Mouse (Mus musculus): ENCODE measurements around the gene Foxn3.

Foxn3 gene

DNA sequence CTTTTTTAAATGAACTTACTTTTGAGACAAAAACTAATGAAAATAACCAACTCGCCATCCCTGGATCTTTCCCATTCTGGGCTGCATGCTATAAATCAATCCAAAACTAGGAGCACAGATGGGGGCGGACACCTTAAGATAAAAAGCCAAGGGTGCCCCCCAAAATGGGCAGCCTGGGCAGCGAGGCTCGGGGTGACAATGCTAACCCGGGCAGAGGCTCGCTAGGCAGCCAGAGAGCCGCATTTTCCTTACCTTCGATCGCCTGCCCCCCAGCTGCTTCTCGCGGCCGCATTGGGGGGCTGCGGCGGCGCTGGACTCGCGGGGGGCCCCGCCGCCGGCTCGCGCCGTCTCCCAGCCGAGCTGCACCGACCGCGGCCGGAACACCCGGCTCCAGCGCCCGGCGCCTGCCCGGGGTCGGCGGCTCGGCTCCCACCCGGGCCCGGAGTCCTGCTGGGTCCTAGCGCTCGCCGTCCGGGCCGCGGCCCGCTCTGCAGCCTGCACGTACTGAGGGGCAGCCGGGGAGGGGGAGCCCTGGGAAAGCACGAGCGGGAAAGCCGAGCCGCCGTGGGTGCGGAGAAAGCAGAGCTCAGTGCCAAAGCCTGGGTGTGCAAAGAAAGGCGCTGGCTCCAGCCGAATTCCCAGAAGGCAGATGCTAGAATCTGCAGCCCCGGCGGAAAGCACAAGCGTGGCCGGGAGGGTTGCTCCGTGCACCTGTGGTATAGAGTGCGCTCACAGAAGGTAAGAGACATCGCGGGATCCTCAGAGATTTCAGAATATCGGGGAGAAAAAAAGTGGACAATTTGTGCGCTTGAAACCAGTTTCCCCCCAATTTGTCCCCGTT lies at the start of gene Foxn3:
Gene Foxn3, minus strand, starts transcription at position 364 of the 841 bp plus-strand sequence.
- DNase-seq (ENCODE audit: low spot score): peak; percentile 53

DNA sequence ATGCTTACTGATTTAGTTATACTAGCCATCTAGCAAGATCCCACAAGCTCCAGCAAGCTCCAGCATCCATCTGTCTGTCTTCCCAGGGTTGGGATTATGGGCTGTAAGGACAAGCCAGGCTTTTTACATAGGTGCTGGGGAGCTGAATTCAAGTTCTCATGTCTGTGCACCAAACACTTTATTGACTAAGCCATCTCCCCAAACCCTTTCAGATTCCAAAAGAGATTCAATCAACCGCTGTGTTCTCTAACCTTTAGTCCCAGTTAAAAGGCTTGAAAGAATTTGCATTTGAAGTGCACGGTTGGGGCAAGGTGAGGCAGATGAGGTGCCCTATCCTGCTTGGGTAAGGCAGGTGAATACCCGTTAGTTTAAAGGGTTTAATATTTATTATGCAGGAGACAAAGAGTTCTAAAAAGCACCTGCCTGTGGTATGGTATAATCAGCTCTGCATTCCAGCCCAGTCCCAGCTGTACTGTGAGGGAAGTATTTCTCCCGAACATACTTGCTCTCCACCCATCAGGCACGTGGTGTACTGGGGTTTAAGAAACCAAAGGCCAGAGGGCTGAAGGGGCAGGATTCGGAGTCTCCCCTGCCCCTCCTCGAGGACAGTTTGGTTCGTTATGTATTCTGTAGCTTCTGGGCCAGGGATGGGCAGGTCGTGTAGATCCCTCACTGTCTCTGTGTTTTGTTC lies 48.9 kb upstream of the Foxn3 start:
- no peak for DNase-seq (ENCODE audit: low spot score)

DNA sequence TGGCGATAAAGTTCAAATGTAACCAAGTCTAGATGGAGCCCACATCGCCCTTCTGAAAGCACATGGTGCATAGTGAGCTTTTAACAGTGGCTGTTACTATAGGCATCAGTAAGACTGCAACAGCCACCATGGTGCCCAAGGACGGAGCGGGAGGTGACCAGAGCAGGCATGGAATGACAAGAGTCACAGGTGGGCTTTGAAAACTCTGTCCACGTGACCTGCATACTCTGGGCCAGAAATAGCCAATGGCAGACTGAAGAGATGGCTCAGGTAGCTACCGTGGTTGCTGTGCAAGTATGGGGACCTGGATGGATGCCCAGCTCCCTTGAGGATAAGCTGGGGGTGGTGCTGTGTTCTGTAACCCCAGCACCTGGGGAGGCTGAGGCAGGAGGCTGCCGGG lies 47.5 kb upstream of the Foxn3 start:
- DNase-seq (ENCODE audit: low spot score): no peak

DNA sequence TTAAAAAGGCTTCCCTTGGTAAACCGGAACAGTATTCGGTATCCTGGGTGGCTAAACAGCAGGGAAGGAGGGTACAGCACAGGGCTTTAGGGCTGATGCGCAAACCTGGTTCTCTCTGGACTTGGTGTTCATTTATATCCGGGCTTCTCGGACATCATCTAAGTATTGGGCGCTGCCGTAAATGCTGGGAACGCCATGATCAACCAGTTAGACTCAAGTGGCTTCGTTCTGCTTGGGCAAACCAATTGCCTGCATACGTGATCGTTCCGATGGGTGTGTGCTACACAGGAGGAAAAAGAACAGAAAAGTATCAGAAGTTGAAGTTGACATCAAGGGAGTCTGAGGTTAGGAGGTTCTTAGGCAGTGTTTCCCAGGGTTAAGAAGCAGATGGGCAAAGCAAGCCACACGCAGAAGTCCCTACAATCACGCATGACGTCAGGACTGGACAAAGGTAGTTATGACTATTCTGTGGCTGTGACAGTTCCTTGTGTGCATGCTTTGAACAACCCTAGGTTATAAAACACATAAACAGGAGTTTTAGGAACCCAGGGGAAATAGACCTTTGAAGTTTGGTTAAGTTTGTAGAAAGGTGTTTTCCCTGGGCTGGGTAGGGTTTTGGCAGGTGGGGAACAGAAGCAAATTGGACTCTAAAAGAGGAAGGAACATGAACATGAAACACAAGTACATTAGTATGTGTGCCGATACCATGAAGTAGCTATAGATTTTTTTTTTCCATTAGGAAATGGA lies 46.9 kb upstream of the Foxn3 start:
- DNase-seq (ENCODE audit: low spot score): no peak

DNA sequence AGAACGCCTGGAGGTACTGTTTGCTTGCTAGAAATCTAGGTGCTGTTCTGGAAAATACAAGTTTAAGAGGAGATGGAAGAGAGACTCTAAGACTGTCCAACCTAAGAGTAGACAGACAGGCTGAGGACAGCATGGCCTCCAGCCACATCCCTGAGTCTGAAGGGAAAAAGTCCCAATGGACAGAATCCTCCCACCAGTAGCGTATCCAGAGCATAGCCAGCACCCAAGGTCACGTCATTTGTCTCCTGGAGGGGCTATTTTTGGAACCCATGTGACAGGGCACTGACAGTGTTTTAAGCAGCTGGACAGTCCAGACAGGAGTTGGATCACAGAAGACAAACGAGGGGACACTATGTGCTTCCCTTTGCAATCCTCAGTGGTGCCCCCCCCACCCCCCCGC lies 46.3 kb upstream of the Foxn3 start:
- DNase-seq (ENCODE audit: low spot score): no peak

DNA sequence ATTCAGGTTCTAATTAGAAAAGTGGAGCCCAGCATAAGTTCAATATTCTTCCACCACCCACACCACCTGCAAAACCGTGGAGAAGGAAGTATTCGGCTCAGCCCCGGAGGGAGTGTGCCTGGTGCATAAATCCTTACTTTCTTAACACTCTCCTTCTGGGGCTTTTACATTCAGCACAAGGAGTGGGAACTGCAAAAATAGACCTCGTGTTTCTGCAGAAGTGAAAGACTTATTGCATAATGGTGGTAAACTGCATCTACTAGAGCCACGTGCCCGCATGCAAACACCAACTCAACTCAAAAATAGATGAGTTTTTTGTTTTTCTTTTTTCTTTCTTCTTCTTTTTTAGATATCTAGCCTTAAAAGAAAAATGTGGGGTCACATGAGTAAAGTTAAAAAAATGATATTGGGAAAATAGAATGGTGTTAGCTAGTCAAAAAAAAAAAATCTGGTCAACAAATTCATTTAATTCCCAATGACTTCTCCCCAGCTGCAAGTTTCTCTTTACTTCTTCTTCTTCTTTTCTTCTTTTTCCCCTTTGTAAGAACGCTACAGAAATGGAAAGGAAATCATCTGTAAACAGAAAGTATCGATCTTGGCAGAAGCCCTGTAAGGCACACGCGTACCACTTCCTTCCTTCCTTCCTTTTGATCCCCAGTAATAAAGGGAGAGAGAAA lies 45.0 kb upstream of the Foxn3 start:
- no peak for DNase-seq (ENCODE audit: low spot score)

DNA sequence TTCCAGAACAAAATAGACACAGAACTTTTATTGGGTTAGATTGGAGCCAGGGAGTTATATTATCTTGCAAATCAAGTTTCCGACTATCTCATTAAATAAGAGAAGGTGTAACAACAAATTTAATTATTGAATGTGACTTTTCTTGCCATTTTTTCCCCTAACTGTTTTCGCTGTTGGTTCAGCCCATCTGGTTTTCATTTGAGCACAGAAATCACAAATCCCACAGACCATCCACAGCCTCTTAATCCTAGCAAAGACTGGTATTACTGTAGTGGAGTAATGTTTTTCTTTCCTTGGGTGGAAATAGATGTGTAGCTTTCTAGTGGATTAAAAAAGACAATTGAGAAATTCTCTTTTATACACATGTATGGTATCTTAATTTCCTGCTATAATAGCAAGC lies 40.0 kb upstream of the Foxn3 start:
- no peak for DNase-seq (ENCODE audit: low spot score)

DNA sequence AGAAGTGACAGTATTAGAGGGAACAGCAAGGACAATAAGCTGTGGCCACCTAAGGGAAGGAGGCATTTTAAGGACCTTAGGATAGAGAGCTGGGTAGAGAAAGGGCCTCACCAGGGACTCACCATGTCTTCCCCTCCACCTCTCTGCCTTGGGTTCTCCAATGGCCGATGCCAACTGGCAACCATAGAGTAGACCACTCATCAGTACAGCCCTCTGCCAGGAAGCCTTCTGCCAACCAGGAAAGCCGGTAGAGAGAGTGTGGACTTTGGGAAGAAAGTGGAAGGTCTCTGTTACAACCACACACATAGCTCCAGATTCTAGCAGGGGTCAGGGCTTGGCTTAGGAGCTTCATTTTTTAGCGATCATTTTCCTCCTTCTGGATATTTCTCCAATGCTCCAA lies 38.5 kb upstream of the Foxn3 start:
- no peak for DNase-seq (ENCODE audit: low spot score)

DNA sequence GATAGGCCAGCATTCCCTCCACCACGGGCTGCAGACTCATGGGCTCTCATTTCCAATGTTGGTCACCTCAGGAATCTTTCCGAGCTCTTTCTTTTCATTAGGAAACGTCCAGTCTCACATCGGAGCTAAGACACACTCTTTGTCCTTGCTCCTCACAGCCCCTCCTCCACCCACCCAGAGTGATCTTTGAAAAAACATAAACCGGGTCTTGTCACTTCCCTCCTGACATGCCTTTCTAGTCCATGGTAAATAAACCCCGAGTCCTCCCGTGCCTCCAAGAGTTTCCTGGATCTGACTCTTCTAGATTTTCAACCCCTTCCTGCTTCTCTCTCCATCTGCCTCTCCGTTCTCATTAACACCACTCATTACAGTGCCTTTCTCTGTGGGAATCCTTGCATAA lies 38.0 kb upstream of the Foxn3 start:
- DNase-seq (ENCODE audit: low spot score): no peak

DNA sequence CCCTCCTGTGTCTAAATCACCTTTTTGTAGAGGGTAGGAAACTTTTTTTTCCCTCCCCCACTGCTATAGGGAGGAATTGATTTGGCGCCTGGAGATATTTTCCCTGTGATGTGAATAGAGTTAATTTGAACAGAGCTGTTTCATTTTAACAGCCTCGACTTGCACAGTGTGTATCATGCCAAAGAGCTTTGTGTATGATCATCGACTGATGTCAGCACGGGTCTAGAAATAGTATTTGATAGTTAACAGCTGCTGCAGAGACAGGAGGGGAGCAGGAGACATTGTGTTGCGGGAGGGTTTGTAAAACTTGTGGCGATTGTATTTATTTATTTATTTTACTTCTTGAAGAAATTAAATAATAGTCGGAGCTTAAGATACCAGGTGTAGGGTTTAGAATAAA lies 36.2 kb upstream of the Foxn3 start:
- no peak for DNase-seq (ENCODE audit: low spot score)

DNA sequence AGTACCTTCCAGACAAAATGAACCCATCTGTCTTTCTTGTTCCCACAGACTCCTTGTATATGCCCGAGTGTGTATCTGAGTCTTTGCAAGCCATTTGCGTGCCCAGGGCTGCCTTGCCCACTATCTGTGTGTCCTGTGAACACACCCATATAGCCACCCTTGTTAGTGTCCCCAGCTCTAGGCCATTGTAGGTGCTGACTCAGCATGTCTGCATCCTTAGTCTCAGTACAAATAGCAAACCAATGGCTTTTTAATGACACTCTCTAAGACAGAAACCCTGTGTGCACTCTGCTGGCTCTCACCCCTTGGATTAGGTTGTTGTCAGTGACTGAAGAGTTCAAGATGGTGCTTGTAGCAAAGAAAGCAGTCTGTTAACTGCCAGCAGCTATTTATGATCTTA lies 33.0 kb upstream of the Foxn3 start:
- DNase-seq (ENCODE audit: low spot score): no peak

DNA sequence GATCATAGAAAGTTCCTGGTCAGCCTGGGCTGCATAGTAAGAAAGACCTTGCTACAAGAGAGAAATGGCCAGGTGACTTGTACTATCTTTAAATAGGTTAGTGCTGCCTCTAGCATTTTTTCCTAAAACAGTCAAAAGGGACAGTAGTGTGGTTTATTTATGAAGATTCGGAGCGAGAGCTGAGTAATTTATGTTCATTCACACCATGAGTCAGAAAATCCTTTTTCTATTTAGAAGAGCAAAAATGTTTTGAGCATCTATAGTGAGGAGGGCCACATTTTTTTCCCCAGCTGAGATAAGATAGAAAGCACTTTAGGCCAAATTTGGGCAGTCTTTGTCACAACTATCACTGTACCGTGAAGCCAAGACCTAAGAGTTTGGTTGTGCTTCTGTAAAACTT lies 24.0 kb upstream of the Foxn3 start:
- DNase-seq (ENCODE audit: low spot score): no peak

DNA sequence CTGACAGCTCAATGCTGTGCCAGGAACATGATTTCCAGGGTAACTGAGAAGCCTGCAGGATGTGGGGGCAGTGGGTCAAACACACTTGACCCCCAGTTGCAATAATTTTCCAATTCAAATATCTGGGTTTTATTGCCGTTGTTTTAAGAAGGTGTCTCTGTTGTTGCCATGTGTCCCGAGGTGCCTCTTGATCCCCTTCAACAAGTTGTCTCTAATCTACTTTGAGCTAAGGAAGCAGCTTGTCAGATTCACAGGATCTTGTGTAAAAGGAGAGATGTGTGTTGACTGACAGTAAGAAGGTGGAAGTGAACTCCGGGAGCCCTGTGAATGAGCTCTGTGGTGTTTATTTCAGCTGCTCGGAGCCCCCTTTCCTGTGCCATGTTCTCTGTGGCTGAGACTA lies 16.6 kb upstream of the Foxn3 start:
- no peak for DNase-seq (ENCODE audit: low spot score)

DNA sequence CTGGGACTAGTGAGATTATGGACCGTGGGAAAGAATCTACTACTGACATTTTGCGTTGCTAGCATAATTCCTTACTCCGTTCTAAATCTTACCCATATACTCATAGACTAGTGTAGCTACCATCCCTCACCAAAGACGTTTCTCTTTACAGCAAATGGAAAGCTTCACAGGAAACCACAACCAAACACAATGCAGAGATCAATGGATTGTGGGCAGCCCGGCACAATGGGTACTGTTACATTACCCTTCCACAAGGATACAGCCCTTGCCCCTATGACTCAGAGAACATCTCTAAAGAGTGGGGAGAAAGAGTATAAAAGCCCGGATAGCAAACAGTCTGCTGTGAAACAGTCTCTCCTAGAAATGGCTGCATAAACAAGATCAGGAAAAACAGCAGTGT lies 13.3 kb upstream of the Foxn3 start:
- no peak for DNase-seq (ENCODE audit: low spot score)

DNA sequence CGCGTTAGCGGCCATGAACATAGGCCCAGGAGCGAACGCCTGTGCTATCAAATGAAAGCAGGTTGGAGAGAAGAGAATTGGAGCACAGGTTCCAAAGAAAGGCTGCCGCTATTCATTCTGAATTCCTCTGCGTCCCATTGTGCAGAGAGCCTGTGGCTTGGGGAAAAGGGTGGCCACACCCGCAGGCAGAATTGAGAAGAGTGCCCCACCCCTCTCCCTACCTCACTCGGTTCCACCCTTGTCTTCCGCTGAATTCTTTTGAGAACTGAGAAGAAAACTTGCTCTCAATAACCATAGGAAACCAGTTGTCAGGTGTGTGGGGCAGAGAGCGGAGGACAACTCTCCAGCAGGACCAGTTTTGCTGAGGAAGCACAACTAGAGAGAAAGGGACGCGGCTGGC lies 10.9 kb upstream of the Foxn3 start:
- DNase-seq (ENCODE audit: low spot score): no peak

DNA sequence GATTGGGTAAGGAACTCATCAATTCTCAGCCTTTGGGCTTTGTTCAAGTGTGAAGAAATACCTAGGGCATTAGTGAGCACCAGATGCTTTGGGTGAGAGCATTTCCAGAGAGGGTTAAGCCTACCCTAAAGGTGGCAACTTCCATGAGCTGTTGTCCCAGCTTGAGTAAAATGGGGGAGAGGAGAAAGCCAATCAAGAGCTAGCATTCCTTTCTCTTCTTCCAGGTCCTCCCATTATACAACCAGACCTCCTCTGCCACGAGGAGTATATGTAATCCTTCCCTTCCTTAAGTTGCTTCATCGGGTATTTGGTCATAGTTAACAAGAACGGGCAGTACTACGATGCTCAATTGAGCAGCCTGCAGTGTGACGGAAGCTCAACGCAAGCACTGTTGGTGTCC lies 9.7 kb upstream of the Foxn3 start:
- DNase-seq (ENCODE audit: low spot score): no peak

DNA sequence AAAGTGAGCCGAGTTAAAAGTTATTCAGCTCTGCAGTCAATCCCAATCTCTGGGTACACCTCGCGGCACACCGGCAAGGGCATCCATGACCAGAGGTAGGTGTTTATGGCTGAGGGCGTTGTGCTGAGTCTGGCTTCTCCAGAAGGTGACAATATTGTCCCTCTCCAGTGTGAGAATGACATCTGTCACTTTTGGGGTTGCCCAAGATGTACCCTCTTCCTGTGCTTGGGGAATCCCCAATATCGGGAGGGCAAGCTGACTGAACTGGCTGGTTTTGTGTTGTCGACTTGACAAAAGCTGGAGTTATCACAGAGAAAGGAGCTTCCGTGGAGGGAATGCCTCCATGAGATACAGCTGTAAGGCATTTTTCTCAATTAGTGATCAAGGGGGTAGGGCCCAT lies 8.6 kb upstream of the Foxn3 start:
- DNase-seq (ENCODE audit: low spot score): no peak

DNA sequence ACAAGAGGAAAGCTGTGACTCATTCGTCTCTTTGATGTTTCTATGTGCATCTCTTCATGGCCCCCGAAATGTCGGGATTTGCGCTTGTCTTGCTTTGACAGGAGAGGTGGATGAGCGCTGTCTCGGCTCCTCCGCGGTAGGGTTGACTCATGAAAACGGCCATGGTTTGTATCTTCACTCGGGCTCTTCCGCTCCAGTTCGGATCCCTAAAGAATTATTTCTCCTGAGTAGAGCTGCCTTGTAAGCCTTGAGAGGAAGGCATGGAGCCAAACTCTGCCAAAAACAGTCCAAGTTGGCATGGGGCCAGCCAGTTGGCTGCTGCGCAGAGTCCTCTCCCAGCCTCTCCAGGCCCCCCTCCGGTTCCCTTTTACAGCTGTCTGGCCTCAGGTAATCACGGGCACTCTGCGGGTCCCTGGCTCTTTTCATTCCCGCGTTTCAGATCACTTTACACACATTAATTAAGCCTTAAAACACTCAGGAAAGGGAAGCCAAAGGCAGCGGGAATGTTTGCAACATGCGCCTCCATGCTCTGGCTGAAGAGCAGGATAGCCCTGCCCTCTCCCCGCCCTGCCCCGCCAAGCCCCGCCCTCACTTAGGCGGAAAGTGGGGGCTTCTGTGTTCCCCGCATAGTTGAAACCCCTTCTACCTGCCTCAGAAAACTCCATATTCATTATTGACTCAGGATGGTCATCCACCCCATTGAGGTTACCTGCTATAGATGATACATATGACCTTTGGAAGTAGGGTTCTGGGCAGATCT lies 7.0 kb upstream of the Foxn3 start:
- peak; percentile 57 for DNase-seq (ENCODE audit: low spot score)

DNA sequence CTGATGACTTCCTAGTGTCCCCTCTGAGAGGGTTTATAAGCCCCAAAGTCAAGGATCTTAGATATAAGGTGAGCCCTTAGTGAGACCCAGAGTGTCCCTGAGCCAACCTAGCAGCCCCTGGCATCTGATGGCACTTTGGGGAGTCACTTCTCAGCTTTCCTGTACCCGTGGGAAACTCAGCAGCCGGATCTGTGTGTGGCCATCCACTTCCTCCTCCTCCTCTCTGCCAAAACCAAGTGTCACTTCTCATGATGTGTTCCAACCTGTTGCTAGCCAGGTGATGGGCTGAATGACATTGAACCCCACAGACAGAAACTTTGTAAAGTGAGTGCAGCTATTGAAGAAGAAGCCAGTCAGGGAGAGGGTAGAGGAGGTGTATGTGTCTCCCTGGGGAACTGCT lies 2.2 kb upstream of the Foxn3 start:
- DNase-seq (ENCODE audit: low spot score): no peak

DNA sequence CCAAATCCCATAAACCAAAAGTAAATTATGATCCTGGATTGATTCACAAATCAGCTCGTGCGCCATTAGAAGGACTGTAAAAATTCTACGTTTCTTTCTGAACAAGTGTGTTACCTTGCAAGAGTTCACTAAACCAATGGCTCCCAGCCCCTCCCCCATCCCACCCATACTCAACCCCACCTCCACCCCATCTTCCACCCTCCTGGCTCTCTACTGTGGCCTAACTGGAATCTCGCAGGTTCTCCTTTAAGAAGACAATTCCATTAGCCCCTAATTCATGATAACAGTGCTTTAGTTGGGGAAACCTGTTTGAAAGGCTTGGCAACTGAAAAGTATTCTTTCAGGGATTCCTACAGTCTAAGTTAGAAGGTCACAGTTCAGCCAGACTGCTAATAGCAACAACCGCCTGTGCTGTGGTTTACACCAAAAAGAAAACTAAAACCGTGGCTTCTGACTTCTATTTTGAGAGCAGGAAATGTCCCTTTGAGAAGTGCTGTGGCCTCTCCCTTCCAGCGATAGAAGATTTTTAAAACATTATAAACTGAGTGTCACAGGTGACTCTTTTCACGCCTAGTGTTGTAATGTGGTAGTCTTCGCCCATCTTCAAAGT lies 1.0 kb upstream of the Foxn3 start:
- no peak for DNase-seq (ENCODE audit: low spot score)

DNA sequence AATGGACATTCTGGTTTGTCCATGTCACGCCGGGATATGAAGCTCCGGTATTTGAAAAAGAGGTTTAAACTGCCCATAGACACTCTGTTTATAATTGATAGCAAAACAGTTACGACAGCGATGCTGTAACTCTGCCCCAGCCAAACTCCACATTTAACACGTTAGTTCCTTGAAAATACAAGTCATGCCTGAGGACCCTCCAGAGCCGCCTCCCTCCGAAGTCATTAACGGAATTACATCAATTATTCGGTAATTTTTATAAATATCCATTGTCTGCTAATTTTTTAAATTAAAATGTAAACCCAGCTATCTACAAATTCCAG lies 554 bp downstream of the Foxn3 start:
- DNase-seq (ENCODE audit: low spot score): no peak
